Mouse (Mus musculus) heart, adult 8-10 months (tissue): ENCODE data around the gene Sorl1. TPM values are rescaled to one million over a fixed set of nuclear protein-coding genes. Genes with fewer than 3 reads are reported as not detected.

Experiments used
- DNase-seq: peaks from one replicate; pipeline ENCODE4 v3.0.0; 2022; ENCODE audit warnings: low spot score
- total RNA-seq, 4 experiments: library from RNA; stranded (reverse); gene quantifications; 2 replicates each; pipeline ENCODE4 v1.2.4; 2022

Sorl1 gene
- 10 to 100 TPM; 15.1 to 20.9 (median 18.2) TPM for total RNA-seq

DNA sequence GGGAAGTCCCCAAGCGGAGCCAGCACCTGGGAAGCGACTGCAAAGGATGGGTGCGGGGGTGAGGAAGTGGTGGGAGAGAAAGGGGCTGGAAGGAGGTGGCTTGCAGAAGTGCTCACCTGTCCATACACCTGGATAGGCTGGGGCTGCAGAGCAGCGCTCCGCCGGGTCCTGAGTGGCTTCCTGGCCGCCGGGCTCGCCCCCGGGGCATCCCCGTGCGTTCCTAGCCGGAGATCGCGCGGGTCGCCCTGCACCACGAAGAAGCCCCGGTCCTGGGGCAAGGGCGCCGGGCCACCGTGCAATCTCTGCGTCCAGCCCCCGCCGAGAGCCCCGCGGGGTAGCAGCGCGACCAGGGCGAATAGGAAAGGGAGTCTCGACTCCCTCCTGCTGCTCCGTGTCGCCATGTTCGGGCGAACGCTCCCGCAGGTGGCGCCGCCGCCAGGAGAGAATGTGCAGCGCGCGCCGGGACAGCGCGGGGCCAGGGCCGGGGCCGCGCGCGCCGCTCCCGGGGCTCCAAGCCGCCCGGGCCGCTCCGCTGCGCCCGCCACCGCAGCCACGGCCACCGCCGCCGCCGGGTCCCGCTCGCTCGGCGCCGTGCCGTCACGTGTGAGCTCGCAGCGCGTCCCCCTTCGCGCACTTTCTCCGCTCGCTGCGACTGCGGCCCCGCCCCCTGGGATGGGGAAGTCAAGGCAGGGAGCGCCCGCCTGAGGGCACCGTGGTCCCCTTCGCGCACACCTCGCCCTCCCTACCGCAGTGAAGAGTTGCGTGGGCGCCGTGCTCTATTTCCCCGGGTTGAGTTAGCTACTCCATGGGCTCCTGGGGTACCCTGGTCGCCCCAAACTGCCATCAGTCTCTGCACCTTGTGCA lies at the start of gene Sorl1:
Gene Sorl1 (minus strand): TSS at position 585 of the 864 bp plus-strand sequence.
- peak; percentile 11 for DNase-seq

DNA sequence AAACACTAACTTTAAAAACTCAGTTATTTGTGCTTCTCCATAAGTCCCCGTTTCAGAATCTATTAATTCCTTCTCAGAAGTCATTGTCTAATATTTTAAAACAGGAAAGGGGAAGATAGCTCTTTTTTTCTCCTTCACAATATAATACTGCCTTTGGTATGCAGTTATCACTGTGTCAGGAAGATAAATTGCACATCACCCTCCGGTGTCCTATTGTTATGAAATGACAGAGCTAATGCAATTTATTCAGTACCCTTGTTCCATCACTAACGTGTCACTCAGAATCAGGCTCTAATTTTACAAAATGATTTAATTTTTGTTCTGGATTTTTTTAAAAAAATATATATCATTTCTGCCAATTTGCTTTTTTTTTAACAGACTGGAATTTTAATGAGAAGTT lies 49.7 kb upstream of the Sorl1 start:
- no peak for DNase-seq

DNA sequence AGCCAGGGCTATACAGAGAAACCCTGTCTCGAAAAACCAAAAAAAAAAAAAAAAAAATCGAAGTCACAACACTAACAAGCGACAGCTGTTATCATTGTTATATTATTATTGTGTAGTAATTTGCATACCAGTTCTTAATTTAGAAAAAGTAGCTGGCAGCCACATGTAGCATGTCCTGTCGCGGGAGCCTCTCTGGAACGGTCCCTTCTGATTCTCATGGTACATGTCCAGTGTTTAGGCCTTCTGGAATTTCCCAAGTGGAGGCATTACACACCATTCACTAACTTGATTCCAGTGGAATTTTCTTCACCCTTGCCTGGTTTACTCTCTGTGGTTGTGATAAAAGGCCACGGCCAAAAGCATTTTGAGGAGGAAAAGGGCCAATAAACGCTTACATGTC lies 45.4 kb upstream of the Sorl1 start:
- DNase-seq = no peak

DNA sequence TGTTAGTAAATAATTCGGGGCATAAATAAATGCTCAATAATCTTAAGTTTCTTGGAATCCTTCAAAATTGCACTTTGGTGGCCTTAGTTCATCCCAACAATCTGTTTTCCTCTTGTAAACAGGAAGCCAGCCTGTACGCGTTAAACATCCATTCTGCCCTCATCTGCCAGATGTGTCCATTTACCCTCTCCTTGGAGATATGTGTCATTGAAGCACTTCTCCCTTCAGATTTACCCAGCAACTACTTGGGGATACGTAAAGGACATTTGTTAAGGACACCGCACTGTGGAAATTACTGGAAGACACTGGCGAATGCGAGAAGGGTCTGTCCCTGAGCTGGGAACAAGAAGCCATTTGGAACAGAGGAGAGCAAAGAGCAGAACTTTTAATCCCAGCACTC lies 44.9 kb upstream of the Sorl1 start:
- DNase-seq = no peak

DNA sequence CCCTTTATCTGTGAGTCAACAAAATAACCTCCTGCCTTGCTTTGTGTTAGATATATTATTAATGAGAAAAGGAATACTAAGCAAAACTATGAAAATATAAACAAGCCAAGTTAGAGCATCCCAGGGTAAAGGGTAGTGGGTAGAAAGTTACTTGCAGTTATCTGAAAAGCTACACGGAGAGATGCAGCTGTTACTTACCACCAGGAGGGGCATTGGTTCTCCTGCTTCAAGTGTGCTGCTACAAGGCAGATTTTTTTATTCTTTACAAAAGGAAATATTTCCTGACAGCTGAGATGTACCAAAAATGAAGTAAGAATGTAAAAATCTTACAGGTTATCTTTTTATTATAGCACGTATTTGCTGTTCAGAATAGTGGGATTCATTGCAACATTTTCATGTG lies 40.8 kb upstream of the Sorl1 start:
- DNase-seq = no peak

DNA sequence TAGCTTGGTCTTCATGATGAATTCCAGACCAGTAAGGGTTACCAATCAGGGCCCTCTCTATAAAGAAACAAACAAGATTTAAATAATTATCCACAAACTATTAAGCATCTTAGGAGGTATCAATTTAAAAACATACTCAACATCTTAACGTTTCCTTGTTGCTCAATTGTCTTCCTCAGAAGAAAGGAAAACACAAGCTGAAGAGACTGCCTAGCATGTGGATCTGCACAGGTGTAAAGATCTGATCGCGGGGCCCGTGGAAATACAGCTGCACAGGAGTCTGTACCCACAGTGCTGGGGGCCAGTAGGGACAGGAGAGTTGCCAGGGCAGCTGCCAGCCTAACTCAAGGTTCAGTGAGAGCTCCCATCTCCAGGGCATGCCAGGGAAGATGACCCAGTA lies 38.9 kb upstream of the Sorl1 start:
- no peak for DNase-seq

DNA sequence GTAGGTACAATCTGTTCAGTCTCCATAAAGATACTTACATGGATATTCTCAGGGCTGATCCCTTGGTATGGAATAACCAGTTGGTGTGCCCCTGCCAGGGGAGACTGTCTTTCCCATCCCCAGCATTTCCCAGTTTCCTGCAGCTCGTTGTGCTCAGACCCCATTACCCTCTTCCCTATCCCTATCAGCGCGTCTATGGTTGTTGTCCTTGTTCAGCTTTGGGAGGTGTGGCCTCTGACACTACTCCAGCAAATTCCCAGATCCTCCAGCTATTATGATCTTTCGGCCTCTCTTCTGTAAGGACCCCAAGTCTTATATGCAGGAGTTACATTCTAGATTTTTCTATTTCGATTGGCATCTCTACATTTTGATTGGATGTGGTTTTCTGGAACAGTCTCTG lies 35.3 kb upstream of the Sorl1 start:
- no peak for DNase-seq

DNA sequence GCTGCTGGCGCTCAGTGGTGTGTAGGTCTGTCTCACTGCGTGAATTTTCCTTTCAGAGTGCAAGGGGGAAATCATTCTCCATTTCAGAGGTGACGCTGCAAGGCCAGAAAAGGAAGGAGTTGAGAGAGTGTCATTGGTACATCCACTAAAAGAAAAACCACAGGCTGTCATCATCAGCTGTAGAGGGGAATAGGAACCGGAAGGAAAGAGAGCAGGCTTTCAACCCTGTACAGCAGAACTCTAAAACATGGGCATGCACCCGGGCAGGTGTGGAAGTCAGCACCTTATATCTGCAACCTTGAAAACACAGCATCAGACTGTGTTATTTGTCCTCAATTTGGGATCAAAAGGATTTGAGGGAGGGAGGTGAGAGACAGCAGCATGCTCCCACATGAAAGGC lies 34.6 kb upstream of the Sorl1 start:
- no peak for DNase-seq

DNA sequence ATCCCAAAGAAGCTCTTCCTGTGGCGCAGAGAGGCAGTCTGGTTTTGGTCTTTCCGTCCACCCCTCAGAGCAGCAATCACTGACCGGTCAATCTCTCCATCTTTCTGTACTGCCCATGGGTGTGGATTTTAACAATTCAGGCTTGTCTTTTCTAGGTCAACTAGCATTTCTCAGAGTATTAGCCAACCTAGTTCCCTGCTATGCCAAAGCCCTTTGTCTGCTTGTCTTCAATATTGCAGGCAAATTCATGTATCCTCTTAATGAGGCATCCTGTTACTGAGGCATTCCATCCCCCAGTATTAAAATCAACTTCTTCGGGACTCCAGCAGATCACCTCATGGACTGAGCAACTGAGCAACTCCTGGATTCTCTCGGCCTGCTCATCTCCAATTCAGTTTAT lies 33.9 kb upstream of the Sorl1 start:
- DNase-seq = no peak

DNA sequence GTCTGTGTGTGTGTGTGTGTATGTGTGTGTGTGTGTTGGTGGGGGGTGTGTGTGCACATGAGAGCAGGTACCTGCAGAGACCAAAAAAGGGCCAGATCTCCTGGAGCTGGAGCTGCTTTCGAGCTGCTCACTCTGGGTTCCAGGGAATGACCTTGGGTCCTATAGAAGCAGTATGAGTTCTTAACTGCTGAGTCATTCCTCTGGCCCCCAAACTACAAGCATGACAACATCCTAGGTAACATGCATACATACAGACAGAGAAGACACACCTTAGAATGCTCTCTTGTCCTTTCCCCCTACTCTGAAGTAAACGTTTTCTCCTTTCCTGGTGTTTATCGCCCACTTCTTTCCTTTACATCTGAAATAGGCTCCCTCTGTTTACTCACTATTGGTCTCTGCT lies 32.5 kb upstream of the Sorl1 start:
- no peak for DNase-seq

DNA sequence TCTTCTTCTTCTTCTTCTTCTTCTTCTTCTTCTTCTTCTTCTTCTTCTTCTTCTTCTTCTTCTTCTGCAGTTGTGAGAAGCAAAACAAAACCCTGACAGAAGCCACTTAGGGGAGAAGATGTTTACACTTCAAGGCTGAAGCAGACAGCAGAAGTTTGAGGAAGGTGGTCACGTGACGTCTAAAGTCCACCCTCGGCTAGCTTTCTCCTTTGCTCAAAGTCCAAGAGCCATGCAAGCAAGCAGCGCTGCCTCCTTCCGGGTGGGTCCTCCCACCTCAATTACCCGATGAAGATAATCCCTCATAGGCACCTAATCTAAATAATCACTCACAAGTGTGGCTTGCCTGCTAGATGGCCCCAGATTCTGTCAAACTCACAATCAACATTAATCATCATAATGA lies 30.6 kb upstream of the Sorl1 start:
- DNase-seq = no peak

DNA sequence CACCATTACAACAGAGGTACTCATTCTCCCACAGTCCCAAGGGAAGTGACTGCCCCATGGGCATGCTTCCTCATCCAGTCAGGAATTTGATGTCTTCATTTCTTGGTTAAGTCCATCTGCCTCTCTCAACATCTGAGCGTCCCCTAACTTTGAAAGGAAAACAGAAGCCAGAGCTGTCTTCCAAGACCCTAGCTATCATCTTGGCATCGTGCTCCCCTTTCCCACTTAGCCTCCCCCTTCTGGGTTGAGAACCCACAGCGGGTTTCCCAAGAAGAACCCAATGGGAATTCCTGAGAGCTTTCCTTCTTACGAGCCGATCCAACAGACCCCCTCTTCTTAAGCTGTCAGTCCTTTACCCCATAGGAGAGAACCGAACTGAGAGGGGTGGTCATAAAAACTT lies 24.7 kb upstream of the Sorl1 start:
- no peak for DNase-seq

DNA sequence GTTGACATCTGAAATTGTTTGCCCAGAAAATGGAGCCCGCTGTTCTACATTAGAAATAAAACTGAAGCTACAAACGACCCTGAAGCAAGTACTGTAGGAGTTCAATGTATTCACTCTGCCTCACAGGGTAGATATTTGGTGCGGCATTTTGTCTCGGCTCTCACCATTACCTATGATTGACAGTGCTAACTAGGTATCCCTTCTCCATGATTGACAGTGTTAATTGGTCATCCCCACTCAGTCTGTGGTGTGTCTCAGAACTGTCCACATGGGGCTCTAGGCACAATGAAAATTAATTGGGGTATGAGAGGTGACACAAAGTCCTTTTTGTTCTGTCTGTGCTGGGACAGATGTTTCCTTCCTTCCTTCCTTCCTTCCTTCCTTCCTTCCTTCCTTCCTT lies 23.9 kb upstream of the Sorl1 start:
- DNase-seq = no peak

DNA sequence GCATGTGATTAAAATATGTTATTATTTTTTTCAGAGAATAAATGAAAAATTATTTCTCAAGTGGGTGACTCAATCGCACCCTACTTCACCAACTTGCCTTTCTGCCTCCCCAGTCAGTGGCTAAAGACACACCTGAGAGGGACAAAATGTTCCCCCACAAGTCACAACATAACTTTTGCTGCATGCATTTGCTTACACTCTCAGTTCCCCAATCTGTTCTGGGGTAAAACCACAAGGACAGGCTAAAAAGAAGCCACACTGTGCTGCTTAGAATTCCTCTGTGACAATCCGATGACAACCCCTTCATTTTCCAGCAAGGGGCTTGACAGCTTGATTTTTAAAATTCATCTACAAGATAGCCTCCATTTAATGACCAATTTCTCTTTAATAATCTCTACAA lies 22.4 kb upstream of the Sorl1 start:
- DNase-seq = no peak

DNA sequence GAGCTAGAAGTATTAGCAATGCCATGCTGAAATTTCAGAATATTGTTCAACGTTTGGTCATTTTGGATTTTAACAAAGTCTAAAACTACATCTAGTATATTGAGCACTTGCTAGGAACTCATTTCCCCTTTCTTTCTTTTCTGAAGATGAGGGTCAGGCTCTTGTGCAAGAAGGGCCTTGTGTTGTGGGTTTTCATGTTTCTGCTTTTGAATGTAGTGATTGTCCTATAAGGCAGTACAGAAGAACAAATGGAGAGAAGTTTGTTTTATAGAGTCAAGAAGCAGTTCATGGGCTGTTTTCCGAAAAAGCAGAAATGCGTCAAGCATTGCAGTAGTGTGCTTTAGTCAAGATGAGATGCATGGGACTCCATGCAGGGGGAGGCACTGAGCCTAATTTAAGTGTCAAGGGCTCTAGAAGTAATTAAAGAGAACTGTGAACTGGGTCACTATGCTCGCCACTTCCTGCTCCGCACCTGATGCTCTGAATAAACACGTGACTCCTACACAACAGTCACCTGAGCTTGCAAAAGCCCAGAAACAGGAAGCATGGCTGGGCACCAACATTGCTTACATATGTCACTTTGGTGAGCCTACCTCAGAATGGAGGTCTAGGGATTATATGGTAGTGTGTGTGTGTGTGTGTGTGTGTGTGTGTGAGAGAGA lies 17.6 kb upstream of the Sorl1 start:
- no peak for DNase-seq

DNA sequence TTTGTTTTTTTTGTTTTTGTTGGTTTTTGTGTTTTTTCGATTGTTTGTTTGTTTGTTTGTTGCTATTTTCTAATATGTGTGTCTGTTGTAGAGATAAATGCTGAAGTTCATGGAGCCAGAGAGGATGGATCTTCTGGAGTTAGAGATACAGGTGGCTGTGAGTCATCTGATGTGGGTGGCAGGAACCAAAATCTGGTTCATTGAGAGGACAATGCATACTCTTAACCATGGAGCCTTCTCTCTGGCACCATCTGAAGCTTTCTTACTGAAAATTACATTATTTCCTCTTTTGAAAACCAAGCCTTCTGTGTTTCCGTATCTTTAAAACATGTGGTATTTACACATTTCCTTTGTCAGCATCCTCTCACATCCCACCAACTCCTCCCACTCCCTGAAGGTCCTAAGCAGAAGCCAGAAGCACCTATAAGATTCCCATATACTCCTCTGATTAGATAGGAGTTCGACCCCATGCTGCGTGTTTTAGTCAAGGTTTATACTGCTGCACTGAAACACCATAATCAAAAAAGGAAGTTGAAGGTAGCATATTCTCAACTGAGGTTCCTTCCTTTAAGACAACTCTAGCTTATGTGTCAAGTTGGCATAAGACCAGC lies 14.3 kb upstream of the Sorl1 start:
- DNase-seq = no peak

DNA sequence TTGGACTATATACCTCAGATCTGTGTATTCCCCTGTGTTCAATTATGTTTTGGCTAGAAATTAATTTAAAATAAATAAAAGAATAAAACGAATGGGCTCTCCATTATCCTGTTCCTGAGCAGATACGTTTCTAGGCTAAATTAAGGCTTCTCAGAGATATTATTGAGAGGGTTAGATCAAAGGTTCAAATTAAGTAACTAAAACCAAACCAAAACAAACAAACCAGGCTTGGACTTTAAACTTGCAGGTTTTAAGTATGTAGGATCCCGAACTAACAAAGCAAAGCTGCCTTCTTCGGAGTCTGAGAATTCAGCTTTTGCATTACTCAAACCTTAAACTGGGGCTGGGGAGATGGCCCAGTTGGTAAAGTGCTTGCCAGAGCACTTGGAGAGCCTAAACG lies 13.5 kb upstream of the Sorl1 start:
- DNase-seq = no peak

DNA sequence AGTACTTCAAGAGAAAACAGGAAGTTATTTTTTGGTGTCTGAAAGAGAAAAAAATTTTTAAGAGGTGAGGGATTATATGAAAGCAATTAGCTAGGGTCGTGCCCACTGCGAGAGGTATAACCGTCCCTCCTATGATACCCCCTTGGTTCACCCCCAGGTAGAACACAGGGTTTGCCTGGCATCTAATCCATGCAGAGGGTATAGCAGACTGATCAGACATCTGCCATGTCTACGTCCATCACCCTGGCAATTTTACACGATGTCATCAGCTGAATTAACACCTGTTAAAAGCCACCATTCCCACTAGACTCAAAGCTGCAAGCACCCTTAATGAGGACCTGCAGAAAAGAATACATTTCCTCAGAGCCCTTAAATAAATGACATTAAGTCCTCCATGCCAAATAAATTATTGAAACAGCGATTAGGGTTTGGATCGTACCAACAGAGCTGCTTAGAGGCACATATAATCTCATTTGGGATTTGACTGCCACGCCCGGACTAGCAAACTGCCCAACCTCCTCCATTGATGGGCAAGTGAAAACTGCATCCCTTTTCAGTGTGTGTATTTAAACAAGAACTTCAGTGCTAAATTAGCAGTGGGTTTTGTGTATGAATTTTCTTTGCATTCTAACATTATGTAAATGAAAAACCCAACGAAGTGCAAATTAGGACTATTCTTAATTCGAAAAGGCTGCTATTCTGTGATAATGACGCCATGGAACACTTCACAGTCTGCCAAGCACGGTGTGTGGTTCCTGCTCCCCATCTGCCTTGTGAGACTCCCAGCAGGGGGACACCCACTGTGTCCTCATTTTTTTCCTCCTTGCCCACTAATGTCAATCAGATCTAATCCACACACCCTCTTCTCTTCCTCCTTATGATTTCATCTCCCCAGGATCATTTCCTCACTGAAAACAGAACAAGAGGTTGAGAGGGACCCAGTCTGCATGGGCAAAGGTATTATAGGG lies 7.0 kb upstream of the Sorl1 start:
- no peak for DNase-seq

DNA sequence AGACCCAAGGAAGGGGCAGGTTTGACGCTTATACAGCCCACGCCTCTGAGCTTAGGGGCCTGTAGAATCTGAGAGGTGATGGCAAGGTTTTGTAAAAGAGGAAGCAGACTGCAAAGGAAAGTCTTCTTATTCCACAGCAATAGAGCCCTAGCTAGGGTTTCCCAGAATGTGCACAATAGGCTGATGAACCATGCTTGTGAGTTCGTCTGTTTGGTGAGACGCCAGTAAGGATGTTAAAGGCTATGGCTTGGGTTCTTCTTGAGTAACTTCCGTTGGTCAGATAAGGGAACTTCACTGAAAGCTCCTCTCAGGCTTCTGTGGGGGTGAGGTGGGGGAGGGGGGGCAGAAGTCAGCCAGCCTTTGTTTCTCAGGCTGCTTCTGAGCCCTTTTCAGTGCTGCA lies 3.9 kb upstream of the Sorl1 start:
- DNase-seq = no peak

DNA sequence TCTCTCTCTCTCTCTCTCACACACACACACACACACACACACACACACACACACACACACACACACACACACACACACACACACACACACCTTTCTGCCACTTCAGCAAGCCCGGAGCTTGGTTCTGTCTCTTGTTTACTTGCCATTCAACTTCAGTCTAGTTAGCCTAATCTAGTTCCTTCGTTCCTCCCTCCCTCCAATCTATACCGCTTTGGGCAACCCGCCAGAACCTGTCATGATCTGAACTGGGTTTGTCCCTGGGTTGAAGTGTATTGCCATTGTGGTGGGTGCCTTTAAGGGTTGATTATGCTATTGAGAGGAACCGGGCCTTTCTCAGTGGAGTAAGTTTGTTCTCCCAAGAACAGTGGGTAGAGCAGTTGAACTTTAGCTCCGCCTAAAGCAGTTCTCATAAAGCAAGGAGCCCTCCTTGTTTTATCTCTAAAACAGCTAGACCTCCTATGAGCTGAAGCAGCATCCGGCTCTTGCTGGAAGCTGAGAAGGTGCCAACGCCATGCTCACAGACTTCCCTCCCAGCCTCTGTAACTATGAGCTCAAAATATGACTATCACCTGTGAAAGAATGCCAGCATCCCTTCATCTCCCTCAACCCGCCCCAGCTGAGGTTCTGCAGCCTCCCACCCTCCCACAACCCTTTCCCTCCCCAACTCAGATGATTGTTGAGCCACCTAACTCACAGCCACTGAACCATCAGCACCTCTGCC lies 1.3 kb upstream of the Sorl1 start:
- no peak for DNase-seq

DNA sequence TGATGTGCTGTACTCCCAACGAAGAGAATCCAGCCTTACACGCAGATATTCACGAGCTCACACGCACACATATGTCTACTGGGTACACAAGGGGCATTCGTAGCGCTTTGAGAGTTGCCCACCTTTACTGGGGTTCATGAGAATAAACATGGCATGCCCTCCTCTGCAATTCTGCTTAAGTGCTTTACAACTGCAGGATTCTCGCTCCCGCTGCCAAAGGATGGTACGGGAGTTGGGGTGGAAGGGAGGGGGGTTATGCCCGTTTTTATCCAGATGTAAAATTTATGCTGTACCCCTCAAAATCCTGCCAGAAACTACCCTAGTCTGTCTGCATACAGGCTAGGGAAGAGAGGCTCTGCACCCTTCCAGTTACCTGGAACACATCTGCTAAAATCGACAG lies 893 bp downstream of the Sorl1 start:
- no peak for DNase-seq
